Comparison of ENCODE assay signal across 26 mouse cellular contexts in genomic region chr13:73429605-73430321, GRCm38 (mm10). TPM values are rescaled to one million over a fixed set of nuclear protein-coding genes. Genes with fewer than 3 reads are reported as not detected.
DNase-seq lines count a peak whose midpoint lies in the region; ATAC-seq and TF ChIP-seq lines count a peak whose summit lies in the region.
"Had no signal": no experiment of that assay in that cellular context is flagged by ENCODE, and none has a peak within 500 bp of the region (broad histone marks: within the 10 kb centered on the region; RNA-seq: fewer than 3 reads in every experiment).

No protein-coding gene starts in this region.

- H3K4me2 ChIP-seq in liver, embryonic 13.5 days = no peak overlapping the region
- no peak overlapping the region for H3K4me2 ChIP-seq in liver, postnatal 0 days (ENCODE audit: low read depth, low read length)
- H3K4me2 ChIP-seq: embryonic facial prominence, embryonic 12.5 days; embryonic facial prominence, embryonic 15.5 days; forebrain, embryonic 13.5 days; heart, embryonic 11.5 days; hindbrain, embryonic 13.5 days had no signal

- 77% methylated on average over 6 of the region's 6 CpGs for WGBS in liver, embryonic 13.5 days (ENCODE audit: insufficient replicate concordance)
- WGBS in liver, postnatal 0 days (ENCODE audit: insufficient replicate concordance) = 82% methylated on average over 6 of the region's 6 CpGs

- H3K4me1 ChIP-seq in liver, embryonic 13.5 days (replicated peaks) = peaks cover 61% of the 10 kb centered on the region
- H3K4me1 ChIP-seq in liver, postnatal 0 days (ENCODE audit: insufficient read depth) = peaks cover 14% of the 10 kb centered on the region
- H3K4me1 ChIP-seq: embryonic facial prominence, embryonic 12.5 days; embryonic facial prominence, embryonic 15.5 days; forebrain, embryonic 10.5 days; forebrain, embryonic 13.5 days; hindbrain, embryonic 10.5 days; hindbrain, embryonic 13.5 days had no signal

- H3K9ac ChIP-seq in liver, embryonic 13.5 days = 0 out of 2 replicates have a peak overlapping the region, but pooled peaks have one; percentile 24
- H3K9ac ChIP-seq in liver, postnatal 0 days (replicated peaks) = no peak overlapping the region
- H3K9ac ChIP-seq: embryonic facial prominence, embryonic 12.5 days; embryonic facial prominence, embryonic 15.5 days; forebrain, embryonic 13.5 days; hindbrain, embryonic 13.5 days had no signal

- no peak for TF ChIP-seq CTCF in liver, postnatal 0 days (IDR thresholded peaks at IDR 0.05; ENCODE audit: low read depth)

- peaks cover 17% of the 10 kb centered on the region for H3K27me3 ChIP-seq in liver, embryonic 13.5 days
- no peaks in the 10 kb centered on the region for H3K27me3 ChIP-seq in liver, postnatal 0 days (ENCODE audit: insufficient read depth, low read length)
- H3K27me3 ChIP-seq: forebrain, embryonic 13.5 days had no signal

- no peaks in the 10 kb centered on the region for H3K36me3 ChIP-seq in liver, embryonic 13.5 days
- no peaks in the 10 kb centered on the region for H3K36me3 ChIP-seq in liver, postnatal 0 days (replicated peaks; ENCODE audit: insufficient read depth, low read length)
- H3K36me3 ChIP-seq: embryonic facial prominence, embryonic 12.5 days; embryonic facial prominence, embryonic 15.5 days; forebrain, embryonic 10.5 days; hindbrain, embryonic 10.5 days; hindbrain, embryonic 13.5 days had no signal

- no peak overlapping the region for H3K27ac ChIP-seq in liver, embryonic 13.5 days
- no peak overlapping the region for H3K27ac ChIP-seq in liver, postnatal 0 days (ENCODE audit: low read depth)
- H3K27ac ChIP-seq: embryonic facial prominence, embryonic 12.5 days; embryonic facial prominence, embryonic 15.5 days; forebrain, embryonic 10.5 days; forebrain, embryonic 13.5 days; hindbrain, embryonic 10.5 days; hindbrain, embryonic 13.5 days had no signal

- no peak for TF ChIP-seq EP300 in liver, postnatal 0 days (IDR thresholded peaks at IDR 0.05; ENCODE audit: low read depth)

- no peaks in the 10 kb centered on the region for H3K9me3 ChIP-seq in liver, embryonic 13.5 days (replicated peaks)
- no peaks in the 10 kb centered on the region for H3K9me3 ChIP-seq in liver, postnatal 0 days (ENCODE audit: low read length)
- H3K9me3 ChIP-seq: embryonic facial prominence, embryonic 12.5 days; embryonic facial prominence, embryonic 15.5 days; forebrain, embryonic 10.5 days; forebrain, embryonic 13.5 days; hindbrain, embryonic 10.5 days; hindbrain, embryonic 13.5 days had no signal

- peak; percentile 85 for DNase-seq in heart, adult 11 months
- no peak for DNase-seq in heart, adult 9 months (ENCODE audit: low spot score in 2 of 2)
- DNase-seq in liver, embryonic 13.5 days = no peak
- DNase-seq in liver, postnatal 0 days = no peak
- peak; percentile 47 for DNase-seq in NIH3T3 (ENCODE audit: low read depth)
- DNase-seq in fibroblast of lung, adult 2 months (ENCODE audit: low read depth) = peak; percentile 74
- no peak for DNase-seq in adrenal gland, postnatal 14 days
- no peak for DNase-seq in neural tube, embryonic 10.5 days (ENCODE audit: extremely low spot score, low spot score)
- DNase-seq: adrenal gland, postnatal 10 days; cerebellum, adult 11 months; cerebellum, adult 2 months; cerebellum, adult 9-11 months; cerebellum, postnatal 25 days; heart, adult 18-20 months; heart, postnatal 36 days; kidney, adult 2 months had no signal

- ATAC-seq in liver, embryonic 13.5 days (ENCODE audit: low read depth) = no peak
- no peak for ATAC-seq in liver, postnatal 0 days
- ATAC-seq: forebrain, embryonic 13.5 days; forebrain, embryonic 16.5 days; intestine, postnatal 0 days had no signal

- no peak overlapping the region for H3K4me3 ChIP-seq in liver, embryonic 13.5 days (replicated peaks)
- H3K4me3 ChIP-seq in liver, postnatal 0 days (ENCODE audit: low read depth, low read length) = no peak overlapping the region
- H3K4me3 ChIP-seq: embryonic facial prominence, embryonic 12.5 days; embryonic facial prominence, embryonic 15.5 days; erythroblast, embryonic 14.5 days; forebrain, embryonic 10.5 days; forebrain, embryonic 13.5 days; hindbrain, embryonic 10.5 days; hindbrain, embryonic 13.5 days had no signal

RNA-seq across cellular contexts. Expression of gene Lpcat1, which starts 37.2 kb away (rescaled TPM):
- polyA plus RNA-seq in liver, embryonic 13.5 days (2015; fragmentation: Nextera tagmentation; extraction: Ambion mirVana) = 77.9 and 83.7 TPM in 2 replicates
- polyA plus RNA-seq in liver, postnatal 0 days (2015; fragmentation: Nextera tagmentation; extraction: Ambion mirVana) = 31.0 and 32.4 TPM in 2 replicates
- total RNA-seq in adrenal gland, postnatal 14 days (2021) = 17.3 and 18.9 TPM in 2 replicates

Comparison
In these comparisons a context has a peak if more than half of its experiments do, and no peak if none do; other contexts are left out.
1. DNase-seq: peak in heart, adult 11 months (single experiment), NIH3T3 (single experiment) and fibroblast of lung, adult 2 months (single experiment); none in heart, adult 9 months (0 of 2), liver, embryonic 13.5 days (single experiment), liver, postnatal 0 days (single experiment), adrenal gland, postnatal 14 days (single experiment) and neural tube, embryonic 10.5 days (single experiment).